Mouse (Mus musculus): ENCODE measurements around the gene 1700001C19Rik.
"Not testable (repeated sequence)": the region's sequence is repeated elsewhere in the genome, so short reads cannot be mapped to it uniquely, and the experiment has no call there.

1700001C19Rik gene

GRCm38 (mm10) chr17:47438611-47439010 is 1.4 kb upstream of the 1700001C19Rik start:
- no peak for DNase-seq (ENCODE audit: low read depth in 1 of 2, low spot score in 2 of 2)

DNA sequence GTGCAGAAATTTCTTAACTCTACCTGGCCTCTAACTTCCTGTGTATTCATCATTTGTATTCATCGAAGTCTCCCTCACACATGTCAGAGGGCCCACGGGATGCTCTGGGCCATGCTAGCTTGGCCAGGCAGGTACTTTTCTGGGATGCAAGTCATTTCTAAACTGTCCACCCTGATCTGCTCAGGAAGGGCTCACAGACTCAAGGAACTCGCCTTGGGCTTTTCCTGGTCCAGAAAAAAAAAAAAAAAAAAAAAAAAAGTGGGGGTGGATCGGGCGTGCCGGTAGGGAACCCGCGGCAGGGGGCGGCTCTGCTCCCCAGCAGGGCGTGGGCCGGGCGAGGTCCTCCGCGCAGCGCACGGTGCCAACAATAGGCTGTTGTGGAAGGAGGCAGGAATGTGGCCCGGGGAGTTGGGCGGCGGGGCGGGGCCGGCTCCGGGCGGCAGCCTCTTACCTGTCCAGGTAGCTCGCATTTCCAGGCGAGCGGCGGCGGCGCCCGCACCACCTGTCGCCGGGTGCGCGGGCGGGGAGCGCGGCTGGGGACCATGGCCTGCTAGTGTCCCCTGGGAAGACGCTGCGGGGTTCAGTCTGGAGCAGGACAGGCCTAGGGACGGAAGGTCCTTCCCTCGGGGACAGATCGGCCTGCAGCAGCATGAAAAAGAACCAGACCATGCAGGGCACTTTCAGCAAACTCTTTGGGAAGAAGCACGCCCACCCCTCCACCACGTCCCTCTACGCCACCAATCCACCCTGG is 845 bp downstream of the 1700001C19Rik start, which contains the start of gene AI661453:
TSS of gene AI661453 (plus strand) at position 460 of the 751 bp plus-strand sequence.
- DNase-seq (ENCODE audit: low read depth in 1 of 2, low spot score in 2 of 2), result no peak

- no peak for DNase-seq (ENCODE audit: low read depth in 1 of 2, low spot score in 2 of 2)
Measured at GRCm38 (mm10) chr17:47430815-47431214, 6.4 kb downstream of the 1700001C19Rik start.

DNA sequence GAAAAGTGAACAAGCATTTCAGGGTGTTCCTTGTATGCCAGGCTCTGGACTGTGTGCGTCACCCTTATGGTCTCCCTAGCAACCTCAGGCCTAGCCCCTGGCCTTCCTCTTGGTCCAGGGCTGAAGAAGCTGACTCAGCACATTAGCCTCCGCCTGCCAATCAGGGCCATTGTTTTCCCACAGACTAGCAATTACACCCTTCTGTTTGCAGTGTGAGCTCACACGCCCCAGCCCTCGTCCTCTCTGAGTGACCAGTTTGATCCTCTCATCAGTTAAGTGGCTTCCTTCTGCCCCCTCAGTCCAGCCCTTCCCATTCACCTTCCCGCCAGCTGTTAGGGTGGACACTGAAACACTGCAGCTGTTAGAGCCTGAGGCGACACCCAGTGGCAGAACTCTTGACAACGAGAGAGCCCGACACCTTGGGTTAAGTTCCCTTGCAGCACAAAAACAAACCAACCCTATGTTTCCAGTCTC is 8.3 kb downstream of the 1700001C19Rik start:
- DNase-seq (ENCODE audit: low read depth in 1 of 2, low spot score in 2 of 2), result no peak

- no peak for DNase-seq (ENCODE audit: low read depth in 1 of 2, low spot score in 2 of 2)
Measured at GRCm38 (mm10) chr17:47427316-47427715, 9.9 kb downstream of the 1700001C19Rik start.

- DNase-seq (ENCODE audit: low read depth in 1 of 2, low spot score in 2 of 2), result no peak
Measured at GRCm38 (mm10) chr17:47424186-47424585, 13.0 kb downstream of the 1700001C19Rik start.

DNA sequence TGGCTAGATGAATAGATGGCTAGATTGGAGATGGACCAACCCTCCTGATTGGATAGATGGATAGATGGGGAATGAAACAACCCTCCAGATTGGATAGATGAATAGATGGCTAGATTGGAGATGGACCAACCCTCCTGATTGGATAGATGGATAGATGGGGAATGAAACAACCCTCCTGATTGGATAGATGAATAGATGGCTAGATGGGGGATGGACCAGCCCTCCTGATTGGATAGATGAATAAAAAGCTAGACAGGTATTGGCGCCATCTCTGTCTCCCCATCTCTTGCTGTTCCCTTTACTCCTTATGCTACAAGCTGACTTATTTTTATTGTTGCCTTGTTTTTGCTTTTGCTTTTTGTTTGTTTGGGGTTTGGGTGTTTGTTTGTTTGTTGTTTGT is 14.6 kb downstream of the 1700001C19Rik start:
- DNase-seq (ENCODE audit: low read depth in 1 of 2, low spot score in 2 of 2), result not testable (repeated sequence)

- DNase-seq (ENCODE audit: low read depth in 1 of 2, low spot score in 2 of 2), result no peak
Measured at GRCm38 (mm10) chr17:47421566-47421965, 15.6 kb downstream of the 1700001C19Rik start.

GRCm38 (mm10) chr17:47420195-47420594 is 17.0 kb downstream of the 1700001C19Rik start:
- no peak for DNase-seq (ENCODE audit: low read depth in 1 of 2, low spot score in 2 of 2)

GRCm38 (mm10) chr17:47409897-47410861 is 27.0 kb downstream of the 1700001C19Rik start:
- DNase-seq (ENCODE audit: low read depth in 1 of 2, low spot score in 2 of 2), result peak in 1 of 2 experiments; percentile 4

- peak in 1 of 2 experiments; percentile 50 for DNase-seq (ENCODE audit: low read depth in 1 of 2, low spot score in 2 of 2)
Measured at GRCm38 (mm10) chr17:47408558-47408898, 28.6 kb downstream of the 1700001C19Rik start.

DNA sequence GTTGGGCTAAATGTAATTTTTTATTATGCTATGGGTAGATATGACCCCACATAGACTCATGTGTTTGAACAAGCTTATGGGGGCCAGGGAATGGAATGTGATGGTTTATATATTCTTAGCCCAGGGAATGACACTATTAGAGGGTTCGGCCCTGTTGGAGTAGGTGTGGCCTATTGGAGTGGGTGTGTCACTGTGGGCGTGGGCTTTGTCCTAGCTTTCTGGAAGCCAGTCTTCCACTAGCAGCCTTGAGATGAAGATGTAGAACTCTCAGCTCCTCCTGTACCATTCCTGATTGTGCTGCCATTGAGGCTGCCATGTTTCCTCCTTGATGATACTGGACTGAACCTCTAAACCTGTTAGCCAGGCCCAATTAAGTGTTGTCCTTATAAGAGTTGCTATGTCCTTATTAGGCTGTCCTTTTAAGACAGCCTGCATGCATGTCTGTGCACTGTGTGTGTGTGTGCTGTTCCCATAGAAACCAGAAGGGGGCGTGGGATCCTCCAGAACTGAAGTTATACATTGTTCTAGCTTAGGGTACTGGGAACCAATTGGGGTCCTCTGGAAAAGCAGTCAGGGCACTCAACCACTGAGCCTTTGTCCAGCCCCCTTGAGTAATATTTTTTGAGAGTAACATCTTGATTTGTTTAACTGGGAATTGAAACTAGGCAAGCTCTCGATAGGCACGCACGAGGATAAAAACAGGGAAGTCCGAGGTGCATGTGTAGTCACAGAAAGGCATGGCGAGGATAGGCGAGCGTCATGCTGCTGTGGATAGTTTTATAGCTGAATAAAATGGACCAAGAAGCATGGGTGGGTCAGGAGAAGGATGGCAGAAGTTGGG is 29.2 kb downstream of the 1700001C19Rik start:
- DNase-seq (ENCODE audit: low read depth in 1 of 2, low spot score in 2 of 2), result peak in 1 of 2 experiments; percentile 4

- no peak for DNase-seq (ENCODE audit: low read depth in 1 of 2, low spot score in 2 of 2)
Measured at GRCm38 (mm10) chr17:47400451-47400850, 36.7 kb downstream of the 1700001C19Rik start, which contains the start of gene Guca1a. Gene Guca1a, minus strand, starts transcription at chr17:47400584.

- DNase-seq (ENCODE audit: low read depth in 1 of 2, low spot score in 2 of 2), result no peak
Measured at GRCm38 (mm10) chr17:47399091-47399490, 38.1 kb downstream of the 1700001C19Rik start.

GRCm38 (mm10) chr17:47395376-47395913 is 41.7 kb downstream of the 1700001C19Rik start:
- peak; percentile 55 to 70 for DNase-seq (ENCODE audit: low read depth in 1 of 2, low spot score in 2 of 2)

- DNase-seq (ENCODE audit: low read depth in 1 of 2, low spot score in 2 of 2), result peak in 1 of 2 experiments; percentile 37
Measured at GRCm38 (mm10) chr17:47394223-47394869, 42.8 kb downstream of the 1700001C19Rik start.

- peak in 1 of 2 experiments; percentile 28 for DNase-seq (ENCODE audit: low read depth in 1 of 2, low spot score in 2 of 2)
Measured at GRCm38 (mm10) chr17:47386649-47387048, 50.5 kb downstream of the 1700001C19Rik start.

DNA sequence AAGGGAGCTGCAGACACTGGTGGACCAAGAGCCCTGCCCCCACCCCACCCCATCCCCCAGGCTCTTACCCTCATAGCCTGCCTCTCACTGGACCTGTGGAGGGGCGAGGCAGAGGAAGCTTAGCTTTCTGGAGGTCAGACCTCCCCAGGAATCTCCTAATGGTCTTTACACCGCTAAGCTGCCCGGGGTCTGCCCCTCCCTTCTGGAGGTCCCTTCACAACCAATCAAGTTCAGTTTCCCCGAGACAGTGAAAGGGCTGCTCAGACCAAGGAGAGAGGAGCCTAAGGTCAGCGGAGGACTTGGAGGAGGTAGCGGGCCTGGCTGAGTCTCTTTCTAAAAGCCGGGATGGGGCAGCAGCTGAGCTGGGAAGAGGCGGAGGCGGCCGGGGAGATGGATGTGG is 52.0 kb downstream of the 1700001C19Rik start, which contains the start of gene Guca1b:
TSS of gene Guca1b (plus strand) at position 249 of the 400 bp plus-strand sequence.
- no peak for DNase-seq (ENCODE audit: low read depth in 1 of 2, low spot score in 2 of 2)

- no peak for DNase-seq (ENCODE audit: low read depth in 1 of 2, low spot score in 2 of 2)
Measured at GRCm38 (mm10) chr17:47384064-47384463, 53.1 kb downstream of the 1700001C19Rik start.

- DNase-seq (ENCODE audit: low read depth in 1 of 2, low spot score in 2 of 2), result no peak
Measured at GRCm38 (mm10) chr17:47383266-47383665, 53.9 kb downstream of the 1700001C19Rik start.
